Mouse (Mus musculus): ENCODE data around the gene Zfp523. TPM values are rescaled to one million over a fixed set of nuclear protein-coding genes. Genes with fewer than 3 reads are reported as not detected.
A peak's percentile ranks its signal among the peaks of the same experiment; 100 is the strongest.

Gene Zfp523
- 7.7 and 12.0 TPM in 2 replicates for polyA plus RNA-seq (2012; ENCODE audit: insufficient read depth, insufficient read length, missing spikeins)

GRCm38 (mm10) chr17:28176775-28177539, at the start of gene Zfp523:
Gene Zfp523, plus strand, starts transcription at chr17:28177129.
- Histone ChIP-seq H3K4me3 (ENCODE audit: insufficient read depth, low read length) (peak within 1 kb of the TSS; percentile 83), H3K4me1 (ENCODE audit: control insufficient read depth, insufficient read depth, low read length) (peaks cover 20% of the 10 kb centered on the region), H3K27ac (ENCODE audit: insufficient read depth, low read depth, low read length) (peak within 1 kb of the TSS; percentile 57)
- TF ChIP-seq POLR2A (IDR thresholded peaks at IDR 0.05; ENCODE audit: borderline replicate concordance, low read depth, low read length) = no peak
- TF ChIP-seq CTCF (IDR thresholded peaks at IDR 0.05; ENCODE audit: low read depth, low read length) = no peak

GRCm38 (mm10) chr17:28129796-28130195, 47.1 kb upstream of the Zfp523 start:
- Histone ChIP-seq H3K4me3 (ENCODE audit: insufficient read depth, low read length) (no peak overlapping the region), H3K4me1 (ENCODE audit: control insufficient read depth, insufficient read depth, low read length) (no peaks in the 10 kb centered on the region), H3K27ac (ENCODE audit: insufficient read depth, low read depth, low read length) (no peak overlapping the region)
- TF ChIP-seq CTCF (IDR thresholded peaks at IDR 0.05; ENCODE audit: low read depth, low read length) = no peak
- no peak for TF ChIP-seq POLR2A (IDR thresholded peaks at IDR 0.05; ENCODE audit: borderline replicate concordance, low read depth, low read length)

- no peak overlapping the region for H3K4me3 ChIP-seq (ENCODE audit: insufficient read depth, low read length)
- TF ChIP-seq POLR2A (IDR thresholded peaks at IDR 0.05; ENCODE audit: borderline replicate concordance, low read depth, low read length) (no peak), CTCF (IDR thresholded peaks at IDR 0.05; ENCODE audit: low read depth, low read length) (no peak)
- no peaks in the 10 kb centered on the region for H3K4me1 ChIP-seq (ENCODE audit: control insufficient read depth, insufficient read depth, low read length)
- no peak overlapping the region for H3K27ac ChIP-seq (ENCODE audit: insufficient read depth, low read depth, low read length)
Measured at GRCm38 (mm10) chr17:28130391-28131125, 46.4 kb upstream of the Zfp523 start.

- no peak for TF ChIP-seq CTCF (IDR thresholded peaks at IDR 0.05; ENCODE audit: low read depth, low read length)
- no peak for TF ChIP-seq POLR2A (IDR thresholded peaks at IDR 0.05; ENCODE audit: borderline replicate concordance, low read depth, low read length)
- Histone ChIP-seq H3K27ac (ENCODE audit: insufficient read depth, low read depth, low read length) (no peak overlapping the region), H3K4me3 (ENCODE audit: insufficient read depth, low read length) (no peak overlapping the region), H3K4me1 (ENCODE audit: control insufficient read depth, insufficient read depth, low read length) (no peaks in the 10 kb centered on the region)
Measured at GRCm38 (mm10) chr17:28131156-28131555, 45.8 kb upstream of the Zfp523 start.

DNA sequence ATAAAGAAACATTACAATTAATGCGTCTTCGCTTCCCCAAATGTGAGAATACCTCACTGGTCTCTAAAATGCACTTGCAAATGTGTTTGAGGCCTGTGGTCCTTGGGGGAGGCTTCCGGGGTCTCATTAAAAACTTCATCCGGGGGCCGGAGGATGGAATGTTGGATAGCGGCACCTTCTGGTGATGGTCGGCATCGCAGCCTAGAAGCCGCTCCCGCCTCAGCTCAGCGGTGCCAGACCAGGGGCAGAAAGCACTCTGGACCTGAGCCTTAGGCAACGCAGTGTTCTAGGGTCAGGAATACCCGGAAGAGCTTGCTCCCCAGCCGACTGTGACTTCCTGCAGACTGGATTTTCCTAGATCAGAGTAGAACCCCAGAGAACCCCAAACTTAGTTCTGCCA, 43.7 kb upstream of the Zfp523 start:
- TF ChIP-seq CTCF (IDR thresholded peaks at IDR 0.05; ENCODE audit: low read depth, low read length) = peak; percentile 78
- TF ChIP-seq POLR2A (IDR thresholded peaks at IDR 0.05; ENCODE audit: borderline replicate concordance, low read depth, low read length) = no peak

GRCm38 (mm10) chr17:28135496-28135895, 41.4 kb upstream of the Zfp523 start:
- no peak overlapping the region for H3K4me3 ChIP-seq (ENCODE audit: insufficient read depth, low read length)
- H3K27ac ChIP-seq (ENCODE audit: insufficient read depth, low read depth, low read length) = no peak overlapping the region
- no peaks in the 10 kb centered on the region for H3K4me1 ChIP-seq (ENCODE audit: control insufficient read depth, insufficient read depth, low read length)
- no peak for TF ChIP-seq CTCF (IDR thresholded peaks at IDR 0.05; ENCODE audit: low read depth, low read length)
- no peak for TF ChIP-seq POLR2A (IDR thresholded peaks at IDR 0.05; ENCODE audit: borderline replicate concordance, low read depth, low read length)

More for the DNA sequence above, 43.7 kb upstream of the Zfp523 start:
- H3K4me1 ChIP-seq (ENCODE audit: control insufficient read depth, insufficient read depth, low read length) = no peaks in the 10 kb centered on the region
- no peak overlapping the region for H3K4me3 ChIP-seq (ENCODE audit: insufficient read depth, low read length)
- no peak overlapping the region for H3K27ac ChIP-seq (ENCODE audit: insufficient read depth, low read depth, low read length)

DNA sequence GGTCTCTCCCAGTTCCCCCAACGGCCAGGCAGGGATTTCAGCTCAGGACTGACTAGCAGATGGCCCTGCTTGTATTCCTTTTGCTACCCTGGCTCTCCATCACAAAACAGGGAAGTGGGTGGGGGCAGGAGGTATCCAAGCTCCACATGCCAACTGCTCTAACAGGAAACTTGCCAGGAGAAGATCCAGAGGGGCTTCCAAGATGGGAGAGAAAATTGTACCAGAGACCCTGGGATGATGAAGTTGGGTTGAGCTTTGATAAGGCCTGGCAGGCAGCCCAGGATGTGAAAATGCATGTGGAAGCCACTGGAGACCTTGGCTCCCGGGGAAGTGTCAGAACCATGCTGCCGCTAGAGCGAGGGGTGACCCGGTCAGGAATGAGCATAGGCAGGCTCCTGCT, 40.7 kb upstream of the Zfp523 start:
- H3K27ac ChIP-seq (ENCODE audit: insufficient read depth, low read depth, low read length) = no peak overlapping the region
- H3K4me1 ChIP-seq (ENCODE audit: control insufficient read depth, insufficient read depth, low read length) = no peaks in the 10 kb centered on the region
- no peak overlapping the region for H3K4me3 ChIP-seq (ENCODE audit: insufficient read depth, low read length)
- TF ChIP-seq POLR2A (IDR thresholded peaks at IDR 0.05; ENCODE audit: borderline replicate concordance, low read depth, low read length) = no peak
- TF ChIP-seq CTCF (IDR thresholded peaks at IDR 0.05; ENCODE audit: low read depth, low read length) = no peak

DNA sequence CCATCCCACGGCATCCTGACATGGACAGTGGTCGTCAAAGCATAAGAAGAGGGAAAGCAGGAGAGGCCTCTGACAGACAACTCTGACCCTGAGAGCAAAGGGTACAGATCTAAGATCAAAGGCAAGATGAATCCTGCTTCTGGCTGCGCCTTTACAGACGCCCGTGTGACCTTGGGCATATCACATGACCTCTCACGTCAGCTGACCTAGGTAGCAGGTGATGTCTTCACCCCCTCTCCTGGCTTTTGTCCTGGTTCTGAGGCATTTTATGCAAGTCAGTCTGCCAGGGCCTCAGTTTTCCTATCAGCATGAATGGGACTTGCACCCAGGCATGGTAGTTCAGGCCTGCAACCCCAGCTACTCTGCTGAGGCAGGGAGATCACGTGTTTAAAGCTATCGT, 38.9 kb upstream of the Zfp523 start:
- Histone ChIP-seq H3K4me1 (ENCODE audit: control insufficient read depth, insufficient read depth, low read length) (no peaks in the 10 kb centered on the region), H3K4me3 (ENCODE audit: insufficient read depth, low read length) (no peak overlapping the region), H3K27ac (ENCODE audit: insufficient read depth, low read depth, low read length) (no peak overlapping the region)
- no peak for TF ChIP-seq POLR2A (IDR thresholded peaks at IDR 0.05; ENCODE audit: borderline replicate concordance, low read depth, low read length)
- no peak for TF ChIP-seq CTCF (IDR thresholded peaks at IDR 0.05; ENCODE audit: low read depth, low read length)

DNA sequence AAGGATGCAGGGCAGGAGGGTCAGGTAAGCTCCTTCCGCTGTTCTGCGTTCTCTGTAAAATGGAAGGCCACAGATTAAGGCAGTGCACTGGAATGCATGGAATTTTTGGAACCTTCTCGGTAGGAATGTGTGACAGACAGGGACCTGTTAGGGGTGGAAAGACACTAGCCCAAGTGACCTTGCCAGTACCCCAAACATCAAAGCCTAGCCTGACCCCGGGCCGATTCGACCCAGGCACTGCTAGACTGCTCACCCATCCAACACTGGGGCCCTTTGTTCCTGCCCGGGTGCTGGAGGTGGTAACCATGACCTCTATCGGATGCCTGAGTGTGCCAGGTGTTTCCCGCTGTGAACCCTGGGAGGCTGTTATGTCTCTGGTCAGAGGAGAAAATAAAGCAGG, 38.2 kb upstream of the Zfp523 start:
- Histone ChIP-seq H3K27ac (ENCODE audit: insufficient read depth, low read depth, low read length) (no peak overlapping the region), H3K4me3 (ENCODE audit: insufficient read depth, low read length) (no peak overlapping the region), H3K4me1 (ENCODE audit: control insufficient read depth, insufficient read depth, low read length) (no peaks in the 10 kb centered on the region)
- no peak for TF ChIP-seq POLR2A (IDR thresholded peaks at IDR 0.05; ENCODE audit: borderline replicate concordance, low read depth, low read length)
- TF ChIP-seq CTCF (IDR thresholded peaks at IDR 0.05; ENCODE audit: low read depth, low read length) = no peak
